ENCODE assay signal across 25 mouse cellular contexts in genomic region chr5:79826531-79826930, GRCm38 (mm10).
"Had no signal": no experiment of that assay in that cellular context is flagged by ENCODE, and none has a peak within 500 bp of the region (broad histone marks: within the 10 kb centered on the region; RNA-seq: fewer than 3 reads in every experiment).

No protein-coding gene starts in this region.

- H3K4me3 ChIP-seq: embryonic facial prominence, embryonic 10.5 days; embryonic facial prominence, embryonic 12.5 days; embryonic facial prominence, embryonic 13.5 days; embryonic facial prominence, embryonic 15.5 days; erythroblast, embryonic 14.5 days; forebrain, embryonic 10.5 days; forebrain, embryonic 12.5 days; forebrain, embryonic 13.5 days; forebrain, embryonic 15.5 days; gastrocnemius, adult 2 months; heart, adult 2 months; heart, embryonic 10.5 days had no signal

- H3K27ac ChIP-seq: embryonic facial prominence, embryonic 10.5 days; embryonic facial prominence, embryonic 12.5 days; embryonic facial prominence, embryonic 13.5 days; embryonic facial prominence, embryonic 15.5 days; forebrain, embryonic 10.5 days; forebrain, embryonic 12.5 days; forebrain, embryonic 13.5 days; forebrain, embryonic 15.5 days; gastrocnemius, adult 2 months; heart, adult 2 months; heart, embryonic 10.5 days had no signal

- H3K4me1 ChIP-seq: embryonic facial prominence, embryonic 10.5 days; embryonic facial prominence, embryonic 12.5 days; embryonic facial prominence, embryonic 13.5 days; embryonic facial prominence, embryonic 15.5 days; forebrain, embryonic 10.5 days; forebrain, embryonic 12.5 days; forebrain, embryonic 13.5 days; forebrain, embryonic 15.5 days; heart, embryonic 10.5 days had no signal

- H3K9ac ChIP-seq: embryonic facial prominence, embryonic 12.5 days; embryonic facial prominence, embryonic 13.5 days; embryonic facial prominence, embryonic 15.5 days; forebrain, embryonic 12.5 days; forebrain, embryonic 13.5 days; forebrain, embryonic 15.5 days; forebrain, postnatal 0 days had no signal

- DNase-seq: cerebellum, adult 9-11 months; cerebellum, postnatal 10 days; cerebellum, postnatal 14 days; cerebellum, postnatal 25 days; cerebellum, postnatal 36 days; embryo, embryonic 11 days; forebrain, postnatal 0 days; gastrocnemius, adult 2 months; gastrocnemius, postnatal 10 days; gastrocnemius, postnatal 14 days; gastrocnemius, postnatal 25 days; gastrocnemius, postnatal 36 days; heart, adult 11 months; heart, adult 18-20 months; heart, adult 2 months had no signal

- H3K36me3 ChIP-seq: embryonic facial prominence, embryonic 12.5 days; embryonic facial prominence, embryonic 13.5 days; embryonic facial prominence, embryonic 15.5 days; forebrain, embryonic 10.5 days; forebrain, embryonic 12.5 days; forebrain, embryonic 15.5 days; heart, embryonic 10.5 days had no signal
